Mouse (Mus musculus): Measurements from ENCODE around the gene Psmg3.

- TF ChIP-seq POLR2A (IDR thresholded peaks at IDR 0.05; ENCODE audit: low read depth, low read length) (no peak), CTCF (conservative IDR thresholded peaks at IDR 0.05; ENCODE audit: insufficient read depth, insufficient read length, low read depth, low read length) (no peak)
Observed at GRCm38 (mm10) chr5:139819538-139820181, 7.0 kb downstream of the Psmg3 start, which contains the start of gene Tmem184a.

Data from kidney, adult 2 months (tissue).